Mouse (Mus musculus) olfactory bulb, adult 2 months (tissue): ENCODE results near the gene Sulf2.

ENCODE experiments used
- CTCF ChIP-seq: fragments of 200-500 bp; IDR thresholded peaks from 2 replicates; pipeline ENCODE4 v1.5.1; 2012; ENCODE audit warnings: low read depth, mild to moderate bottlenecking, low read length, moderate library complexity; ENCODE audit not compliant: insufficient read depth
- POLR2A ChIP-seq: fragments of 200-500 bp; IDR thresholded peaks from 2 replicates; pipeline ENCODE4 v1.6.1; 2012; ENCODE audit warnings: mild to moderate bottlenecking, low read depth, low read length, moderate library complexity; ENCODE audit not compliant: insufficient read depth

DNA sequence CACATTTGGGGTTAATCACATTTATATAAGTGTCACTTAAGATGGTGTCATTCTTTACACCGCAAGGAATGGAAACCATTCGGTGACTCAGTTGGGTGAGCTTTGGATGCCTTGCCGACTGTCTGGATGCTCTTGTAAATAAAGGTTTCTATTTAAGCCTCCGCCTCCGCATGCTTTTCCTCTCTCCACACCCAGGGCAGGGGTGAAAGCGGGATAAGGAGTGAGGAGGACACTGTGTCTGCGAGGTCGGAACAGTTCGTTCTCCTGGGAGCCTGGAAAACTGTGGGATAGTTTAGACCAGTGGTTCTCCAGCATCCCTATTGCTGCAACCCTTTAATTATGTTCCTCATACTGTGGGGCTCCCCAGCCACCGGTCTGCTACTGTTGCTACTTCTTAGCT lies 82.4 kb downstream of the Sulf2 start:
- TF ChIP-seq CTCF = no peak
- TF ChIP-seq POLR2A = no peak
